Mouse (Mus musculus) spleen, adult 12 weeks (tissue): Measurements from ENCODE around the gene Reg3g.
"Not testable (repeated sequence)": the region's sequence is repeated elsewhere in the genome, so short reads cannot be mapped to it uniquely, and the experiment has no call there.

ENCODE experiments used
- DNase-seq: peaks from one replicate; pipeline ENCODE4 v3.0.0; 2022; ENCODE audit warnings: low spot score

Gene Reg3g

DNA sequence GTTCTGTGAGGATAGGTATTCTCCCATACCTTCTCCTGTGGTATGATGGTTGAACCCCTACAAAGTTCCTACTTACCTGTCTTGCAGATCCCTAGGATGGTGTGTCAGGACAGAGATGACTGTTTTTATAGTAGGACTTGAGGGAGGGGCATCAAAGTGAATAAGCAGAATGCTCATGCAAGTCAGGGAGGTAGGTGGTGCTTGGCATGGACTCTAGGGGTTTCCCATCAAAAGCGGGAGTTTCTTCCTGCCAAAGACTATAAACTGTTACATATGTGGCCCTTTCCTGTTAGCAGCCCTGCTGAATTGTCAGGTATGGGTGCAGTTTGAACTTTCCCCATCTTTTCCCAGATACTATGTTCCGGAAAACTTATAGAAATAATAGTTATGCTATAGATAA lies at the start of gene Reg3g:
Reg3g (minus strand) TSS at position 101 of the 400 bp plus-strand sequence.
- no peak for DNase-seq

DNA sequence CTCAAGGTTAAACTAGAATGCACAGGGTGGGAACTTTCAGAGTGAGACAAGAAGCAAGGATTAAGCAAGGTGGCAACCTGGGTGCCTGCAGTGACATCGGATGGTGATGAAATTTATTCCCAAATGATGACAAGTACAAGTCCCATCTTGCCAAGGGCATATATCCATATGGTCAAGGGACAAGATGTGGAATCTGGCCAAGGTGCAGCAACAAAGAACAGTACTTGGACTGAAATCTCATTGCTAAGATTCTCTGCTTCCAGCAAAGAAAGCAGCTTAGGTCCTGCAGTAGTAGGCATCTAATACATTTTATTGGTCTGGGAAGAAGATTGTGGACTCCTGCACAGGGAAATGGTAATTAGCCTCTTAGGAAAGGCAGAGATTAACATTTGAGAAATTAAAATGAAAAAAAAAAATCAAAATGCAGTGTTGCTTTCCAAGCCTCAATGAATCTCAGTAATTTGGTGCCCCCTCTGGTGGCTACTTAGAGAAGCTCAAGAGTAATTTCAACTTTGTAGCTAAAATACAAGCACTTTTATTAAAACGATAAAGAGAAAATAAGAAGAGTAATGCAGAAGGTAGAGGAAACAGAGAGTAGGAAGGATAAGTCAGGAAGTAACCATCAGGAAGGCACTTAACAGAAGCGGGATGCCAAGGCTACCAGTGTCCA lies 47.2 kb upstream of the Reg3g start:
- DNase-seq = no peak

DNA sequence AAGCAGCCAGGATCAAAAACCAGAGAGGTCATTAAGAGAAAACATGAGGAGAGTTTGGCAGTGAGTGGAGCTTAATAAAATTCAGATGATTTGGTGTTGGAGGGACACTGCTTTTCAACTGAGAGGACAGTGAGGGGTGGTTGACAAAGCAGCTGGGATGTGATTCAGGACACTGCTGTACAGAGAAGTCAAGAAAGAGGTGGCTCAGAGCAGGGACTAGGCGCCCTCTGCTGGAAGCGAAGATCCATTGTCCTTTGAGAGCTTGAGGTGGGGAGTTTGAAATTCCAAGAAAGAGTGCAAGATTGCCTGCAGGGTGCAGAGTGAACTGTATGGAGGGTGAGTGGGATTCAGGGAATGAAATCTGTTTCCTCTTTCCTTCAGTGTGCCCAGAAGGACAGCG lies 44.2 kb upstream of the Reg3g start:
- DNase-seq = no peak

- DNase-seq = no peak
Measured at GRCm38 (mm10) chr6:78510173-78510900, 41.7 kb upstream of the Reg3g start.

- DNase-seq = no peak
Measured at GRCm38 (mm10) chr6:78505745-78506144, 37.1 kb upstream of the Reg3g start.

DNA sequence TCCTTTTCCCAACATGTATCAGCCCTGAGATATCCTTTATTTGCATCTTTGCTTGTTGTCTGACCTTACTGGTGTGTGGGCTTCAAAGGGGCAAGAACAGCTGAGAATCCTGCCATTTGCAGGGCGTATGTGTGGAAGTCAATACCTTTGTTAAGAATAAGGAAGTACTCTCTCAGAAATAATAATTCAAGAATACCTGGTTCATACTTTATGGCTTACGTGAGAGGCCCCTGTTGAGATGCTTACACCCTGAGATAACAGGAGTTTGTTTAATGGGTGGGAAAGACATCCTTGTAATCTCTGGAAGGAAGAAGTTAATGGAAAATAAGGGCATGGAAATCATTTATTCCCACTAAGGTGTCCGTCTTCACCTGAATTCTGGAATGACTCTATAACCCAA lies 26.0 kb upstream of the Reg3g start:
- no peak for DNase-seq

GRCm38 (mm10) chr6:78469287-78469686 lies 615 bp upstream of the Reg3g start:
- DNase-seq = no peak

- no peak for DNase-seq
Measured at GRCm38 (mm10) chr6:78463266-78463665, 5.4 kb downstream of the Reg3g start.

DNA sequence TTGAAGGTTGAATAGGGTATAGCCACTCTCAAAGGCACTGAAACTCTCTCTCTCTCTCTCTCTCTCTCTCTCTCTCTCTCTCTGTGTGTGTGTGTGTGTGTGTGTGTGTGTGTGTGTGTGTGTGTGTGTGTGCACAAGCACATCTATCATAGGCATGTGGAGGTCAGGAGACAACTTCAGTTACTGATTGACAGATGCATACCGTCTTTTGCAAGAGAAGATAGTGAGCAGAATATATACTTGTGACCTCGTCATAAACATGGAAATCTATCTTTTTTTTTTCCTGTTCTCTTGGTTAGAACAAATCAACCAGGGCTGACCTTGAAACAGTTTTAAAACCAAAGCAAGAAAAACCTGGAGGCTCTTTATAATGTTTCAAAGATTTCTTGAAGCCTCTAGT lies 6.3 kb downstream of the Reg3g start:
- no peak for DNase-seq

DNA sequence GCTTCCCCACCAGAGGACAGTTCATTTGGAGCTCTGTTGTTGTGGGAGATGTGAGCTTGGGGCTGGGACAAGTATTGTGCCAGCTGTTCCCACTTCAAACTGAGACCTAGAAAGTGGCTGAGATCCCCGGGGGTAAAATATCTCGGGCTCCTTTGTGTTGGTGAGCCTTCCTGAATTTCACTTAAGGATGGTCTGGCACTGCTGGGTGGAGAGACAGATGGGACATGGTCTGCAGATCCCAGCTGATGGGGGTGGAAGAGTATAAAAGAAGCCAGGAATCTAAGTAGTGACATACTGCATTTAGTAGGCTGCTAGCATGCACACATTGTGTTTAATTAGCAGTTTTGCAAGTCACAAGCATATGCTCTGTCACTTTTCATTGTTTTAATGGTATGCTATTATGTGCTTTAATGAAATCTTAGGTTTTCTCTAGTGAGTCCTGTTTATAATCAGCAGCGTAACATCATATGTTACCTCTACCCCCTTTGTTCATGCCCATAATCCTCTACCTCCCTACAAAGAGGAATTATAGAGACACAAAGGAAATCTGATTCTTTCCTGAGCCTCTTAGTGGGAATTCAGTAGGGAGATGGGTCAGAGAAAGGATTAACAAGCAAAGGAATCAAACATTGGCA lies 8.4 kb downstream of the Reg3g start:
- DNase-seq = no peak

DNA sequence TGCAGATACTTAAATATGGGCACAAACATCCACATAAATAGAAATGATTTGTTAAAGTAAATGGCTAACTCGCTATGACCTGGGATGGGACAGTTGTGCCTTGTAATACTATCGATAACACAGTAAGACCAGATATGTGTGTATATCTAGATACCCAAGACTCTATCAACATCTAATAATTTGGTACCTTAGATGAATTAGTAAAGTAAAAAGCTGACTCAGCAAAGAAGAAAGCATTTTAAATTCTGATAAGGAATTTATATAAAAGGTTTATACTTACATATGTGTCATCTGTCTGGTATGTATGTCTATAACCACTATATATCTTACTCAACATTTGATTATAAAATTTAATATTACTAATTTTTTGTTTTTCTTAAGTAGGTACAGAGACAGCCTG lies 15.9 kb downstream of the Reg3g start:
- no peak for DNase-seq

DNA sequence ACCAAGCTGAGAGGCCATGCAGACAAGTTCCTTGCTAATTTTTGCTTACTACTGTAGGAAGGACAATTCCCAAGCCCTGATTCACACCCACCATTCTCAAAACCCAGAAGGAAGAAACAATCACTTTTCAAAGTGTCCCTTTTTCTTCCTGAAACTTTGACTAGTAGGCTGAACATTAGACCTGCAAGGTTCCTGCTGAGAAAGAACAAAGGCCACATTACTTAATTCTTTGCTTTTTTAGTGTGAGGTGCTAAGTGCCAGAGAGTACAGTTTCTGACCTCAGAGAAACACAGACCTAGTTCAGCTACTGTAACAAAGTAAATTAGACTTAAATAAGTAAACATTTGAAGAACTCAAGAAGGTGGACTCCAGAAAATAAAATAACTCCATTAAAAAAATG lies 20.3 kb downstream of the Reg3g start:
- DNase-seq = no peak

DNA sequence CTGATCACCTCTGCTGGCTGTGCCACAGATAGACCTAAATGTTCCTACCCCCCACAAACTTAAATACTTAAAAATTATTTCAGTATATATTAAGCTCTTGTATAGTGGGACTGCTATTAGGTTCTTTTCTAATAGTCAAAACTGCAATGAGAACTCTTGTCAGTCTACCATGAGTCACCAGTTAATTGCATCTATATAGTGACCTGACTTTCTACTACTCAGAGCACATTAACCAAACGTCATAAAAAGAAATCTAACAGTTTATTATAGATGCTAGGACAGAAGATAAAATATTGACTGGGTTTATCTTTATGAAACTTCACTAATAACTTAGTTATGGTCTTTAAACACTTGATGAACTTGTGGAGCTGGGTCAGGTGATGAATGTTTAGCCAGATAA lies 21.5 kb downstream of the Reg3g start:
- DNase-seq = no peak

GRCm38 (mm10) chr6:78425497-78425896 lies 43.2 kb downstream of the Reg3g start:
- no peak for DNase-seq

DNA sequence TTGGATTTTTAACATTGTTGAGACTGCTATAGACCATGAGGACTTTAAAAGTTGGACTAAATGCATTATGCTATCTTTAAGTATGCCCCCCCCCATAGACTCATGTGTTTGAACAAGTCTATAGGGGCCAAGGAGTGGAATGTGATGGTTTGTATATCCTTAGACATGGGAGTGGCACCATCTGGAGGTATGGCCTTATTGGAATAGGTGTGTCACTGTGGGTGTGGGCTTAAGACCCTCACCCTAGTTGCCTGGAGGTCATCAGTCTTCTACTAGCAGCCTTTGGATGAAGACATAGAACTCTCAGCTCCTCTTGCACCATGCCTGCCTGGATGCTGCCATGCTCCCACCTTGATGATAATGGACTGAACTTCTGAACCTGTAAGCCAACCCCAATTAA lies 46.3 kb downstream of the Reg3g start, which contains the start of gene Reg1:
Reg1 (plus strand) TSS at position 301 of the 400 bp plus-strand sequence.
- not testable (repeated sequence) for DNase-seq
